Mouse (Mus musculus) megakaryocyte, embryonic 14.5 days (primary cell): ENCODE results near the gene Igsf23.

Experiments
- FLI1 ChIP-seq: IDR thresholded peaks from 2 replicates; pipeline ENCODE4 v1.6.1; 2012; ENCODE audit warnings: low read length, inconsistent platforms, mixed read lengths
- GATA1 ChIP-seq: IDR thresholded peaks from 3 replicates; pipeline ENCODE4 v1.6.1; 2012; ENCODE audit warnings: mixed read lengths, low read length, inconsistent platforms, borderline replicate concordance

DNA sequence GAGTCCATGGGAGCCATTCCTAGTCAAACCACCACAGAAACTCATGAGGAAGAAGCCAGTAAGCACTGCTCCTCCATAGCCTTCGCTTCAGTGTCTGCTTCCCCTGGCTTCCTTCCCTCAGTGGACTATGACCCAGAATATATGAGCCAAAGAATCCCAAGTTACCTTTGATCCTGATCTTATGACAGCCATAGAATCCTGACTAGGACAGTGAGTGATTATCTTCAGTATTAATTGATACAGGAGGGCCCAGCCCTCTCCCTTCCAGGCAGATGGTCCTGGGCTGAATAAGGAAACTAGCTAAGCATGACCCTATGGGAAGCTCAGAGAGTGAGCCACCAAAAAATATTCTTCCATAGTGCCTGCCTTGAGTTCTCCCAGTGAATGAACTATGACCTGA is 11.9 kb upstream of the Igsf23 start:
- TF ChIP-seq GATA1 (no peak), FLI1 (no peak)
